Mouse (Mus musculus): ENCODE results near the gene Mprip. TPM values are rescaled to one million over a fixed set of nuclear protein-coding genes. Genes with fewer than 3 reads are reported as not detected.

Mprip gene
- polyA plus RNA-seq, 1 experiment: 72.2 TPM

DNA sequence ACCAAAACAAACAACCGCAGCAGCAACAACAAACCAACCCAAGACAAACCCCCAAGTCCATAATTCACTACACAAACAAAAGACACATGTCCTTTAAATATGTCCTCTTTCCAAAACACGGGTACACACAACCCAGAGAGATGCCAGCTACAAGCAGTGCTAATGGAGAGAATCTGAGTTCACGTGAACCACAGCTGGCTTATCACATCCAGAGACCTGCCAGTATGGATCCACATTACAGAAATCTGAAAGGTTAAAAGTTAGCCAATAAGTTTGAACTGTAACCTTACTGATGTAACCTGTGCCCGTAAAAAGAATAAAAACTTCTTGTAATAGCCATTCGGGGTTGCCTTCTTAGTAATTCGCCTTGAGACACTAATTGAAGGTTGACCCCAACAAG, 153.8 kb downstream of the Mprip start:
- 52% methylated on average over 6 of the region's 6 CpGs for WGBS
- no peak for DNase-seq (ENCODE audit: low read depth, low spot score)

DNA sequence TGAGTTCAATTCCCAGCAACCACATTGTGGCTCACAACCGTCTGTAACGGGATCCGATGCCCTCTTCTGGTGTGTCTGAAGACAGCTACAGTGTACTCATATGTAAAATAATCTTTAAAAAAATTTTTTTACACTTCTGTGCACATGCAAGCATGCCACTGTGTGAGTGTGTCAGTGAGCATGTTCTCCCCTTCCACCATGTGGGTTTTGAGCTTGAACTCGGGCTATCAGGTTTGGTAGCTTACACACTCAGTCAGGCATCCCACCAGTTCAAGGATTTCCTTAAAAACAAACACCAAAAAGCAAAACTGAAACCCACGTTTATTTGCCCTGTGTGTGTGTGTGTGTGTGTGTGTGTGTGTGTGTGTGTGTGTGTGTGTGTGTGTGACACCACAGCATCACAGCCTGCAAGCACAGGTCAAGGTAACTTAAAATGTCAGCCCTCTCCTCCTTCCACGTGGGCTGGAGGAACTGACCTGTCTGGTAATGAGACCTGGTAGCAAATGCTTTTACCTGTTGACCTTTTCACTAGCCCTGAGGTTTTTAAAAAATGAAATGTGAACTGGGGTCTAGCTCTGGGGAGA, 154.5 kb downstream of the Mprip start:
- 76% methylated on average over 6 of the region's 6 CpGs for WGBS
- no peak for DNase-seq (ENCODE audit: low read depth, low spot score)

DNA sequence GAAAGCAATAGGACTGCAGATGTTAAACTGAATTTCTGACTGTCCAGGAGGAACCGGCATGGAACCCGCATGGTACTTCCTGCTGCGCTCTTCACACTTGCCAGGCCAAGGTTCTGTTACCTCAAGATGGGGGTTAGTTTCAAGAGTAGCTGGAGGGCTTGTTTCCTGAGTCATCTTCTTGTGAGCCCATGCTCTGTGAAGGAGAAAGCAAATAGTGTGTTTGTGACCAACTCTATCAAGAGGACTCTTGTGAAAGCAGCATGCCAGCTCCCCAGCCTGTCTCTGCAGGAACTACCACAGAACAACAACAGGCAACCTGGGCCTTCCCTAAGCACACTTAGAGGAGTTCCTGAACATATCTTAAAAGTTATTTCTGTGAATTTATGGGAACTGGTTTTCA, 156.8 kb downstream of the Mprip start:
- 93% methylated on average over 3 of the region's 3 CpGs for WGBS

DNA sequence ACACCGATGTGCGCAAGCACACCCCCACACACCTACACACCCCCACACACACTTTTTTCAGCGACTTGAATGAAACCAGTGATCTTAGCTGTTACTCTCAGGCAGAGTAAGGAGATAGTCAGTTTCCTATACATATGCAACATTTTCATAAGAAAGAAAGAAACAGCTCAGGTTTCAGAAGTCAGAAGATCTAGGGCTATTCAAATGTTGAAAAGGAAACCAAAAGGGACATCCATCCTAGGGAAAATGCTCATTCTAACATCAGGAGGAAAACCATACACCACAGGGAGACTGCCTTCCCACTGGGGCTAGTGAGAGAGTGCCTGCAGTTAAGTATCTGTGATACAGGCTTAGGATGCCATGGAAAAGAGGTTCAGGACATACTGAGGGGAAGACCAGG, 160.5 kb downstream of the Mprip start:
- 91% methylated on average over 3 of the region's 3 CpGs for WGBS
- DNase-seq (ENCODE audit: low read depth, low spot score): no peak

More for the DNA sequence above, 156.8 kb downstream of the Mprip start:
- no peak for DNase-seq (ENCODE audit: low read depth, low spot score)

Other genes with a start within 250 kb of the Mprip start
- 3.8 and 4.9 TPM in 2 replicates for gene Jmjd4, start 211.3 kb upstream of the Mprip start, polyA plus RNA-seq (2012; rRNA removed)
- gene Snap47, start 210.1 kb upstream of the Mprip start, polyA plus RNA-seq (2012; rRNA removed): 21.6 and 21.7 TPM in 2 replicates
- gene Zfp867, start 188.8 kb upstream of the Mprip start, polyA plus RNA-seq (2012; rRNA removed): 0.46 and 0.48 TPM in 2 replicates
- 6.1 and 6.6 TPM in 2 replicates for gene Zkscan17, start 134.6 kb upstream of the Mprip start, polyA plus RNA-seq (2012; rRNA removed)
- gene Nlrp3, start 119.7 kb upstream of the Mprip start, polyA plus RNA-seq (2012; rRNA removed): 0.30 and 0.43 TPM in 2 replicates
- gene Olfr222, start 85.1 kb upstream of the Mprip start, polyA plus RNA-seq (2012; rRNA removed): not detected in 2 replicates
- gene Olfr223, start 68.0 kb upstream of the Mprip start, polyA plus RNA-seq (2012; rRNA removed): not detected in 2 replicates
- 1.1 and 1.4 TPM in 2 replicates for gene Pld6, start 126.3 kb downstream of the Mprip start, polyA plus RNA-seq (2012; rRNA removed)
- 18.3 and 22.5 TPM in 2 replicates for gene Flcn, start 148.7 kb downstream of the Mprip start, polyA plus RNA-seq (2012; rRNA removed)
- gene Nt5m, start 178.1 kb downstream of the Mprip start, polyA plus RNA-seq (2012; rRNA removed): 31.4 and 32.6 TPM in 2 replicates
- 24.6 and 26.3 TPM in 2 replicates for gene Cops3, start 178.5 kb downstream of the Mprip start, polyA plus RNA-seq (2012; rRNA removed)

Measured in large intestine, adult 2 months (tissue).